Mouse (Mus musculus) hindbrain, embryonic 11.5 days (tissue): ENCODE results near the gene Ctnnd2. TPM values are rescaled to one million over a fixed set of nuclear protein-coding genes. Genes with fewer than 3 reads are reported as not detected.

ENCODE experiments used
- ATAC-seq: fragments of 200-750 bp; cut with Nextera tagmentation; 2 replicates; pipeline ENCODE4 v1.8.0; 2017; ENCODE audit warnings: mild to moderate bottlenecking, moderate TSS enrichment, moderate library complexity; ENCODE audit not compliant: low FRiP score
- DNase-seq: peaks from one replicate; pipeline ENCODE4 v3.0.0-alpha.2; 2015; ENCODE audit warnings: low spot score
- H3K27ac ChIP-seq: fragments of 300-500 bp; sonication (generic); 2 replicates; pipeline ENCODE4 v1.5.1; 2014; ENCODE audit warnings: mild to moderate bottlenecking, low read depth, low read length
- H3K27me3 ChIP-seq: fragments of 300-500 bp; sonication (generic); 2 replicates; pipeline ENCODE4 v1.6.1; 2014; ENCODE audit warnings: mild to moderate bottlenecking, low read length, moderate library complexity, mixed read lengths; ENCODE audit not compliant: control insufficient read depth, insufficient read depth
- H3K36me3 ChIP-seq: fragments of 300-500 bp; sonication (generic); 2 replicates; pipeline ENCODE4 v1.6.1; 2014; ENCODE audit warnings: mild to moderate bottlenecking, low read length, moderate library complexity, mixed read lengths; ENCODE audit not compliant: control insufficient read depth, insufficient read depth
- H3K4me1 ChIP-seq: fragments of 300-500 bp; sonication (generic); replicated peaks from 2 replicates; pipeline ENCODE4 v1.6.1; 2014; ENCODE audit warnings: low read length, mixed read lengths; ENCODE audit not compliant: control insufficient read depth, insufficient read depth
- H3K4me2 ChIP-seq: fragments of 300-500 bp; sonication (generic); replicated peaks from 2 replicates; pipeline ENCODE4 v1.6.1; 2014; ENCODE audit warnings: mild to moderate bottlenecking, low read depth, low read length
- H3K4me3 ChIP-seq: fragments of 300-500 bp; sonication (generic); 2 replicates; pipeline ENCODE4 v1.5.1; 2014; ENCODE audit warnings: low read depth, low read length
- H3K9ac ChIP-seq: fragments of 300-500 bp; sonication (generic); 2 replicates; pipeline ENCODE4 v1.6.1; 2014; ENCODE audit warnings: low read depth, low read length
- H3K9me3 ChIP-seq: fragments of 300-500 bp; sonication (generic); 2 replicates; pipeline ENCODE4 v1.6.1; 2016; ENCODE audit warnings: low read length; ENCODE audit not compliant: control insufficient read depth
- WGBS: fragments of 180-500 bp; shearing (Covaris S2); extraction: QIAGEN DNeasy Blood & Tissue Kit; methylation state at CpG from one replicate; pipeline ENCODE4 v1.1.7; 2014; 5-methylcytosine and 5-hydroxymethylcytosine counted together
- polyA plus RNA-seq: library from polyadenylated mRNA; unstranded; fragments of >200 nt; fragmentation: Nextera tagmentation; extraction: Ambion mirVana; gene quantifications from 2 replicates; pipeline ENCODE4 v1.2.1, GENCODE M21; 2014

Gene Ctnnd2
- polyA plus RNA-seq, 1 experiment from 2014 or later, result 32.2 TPM

DNA sequence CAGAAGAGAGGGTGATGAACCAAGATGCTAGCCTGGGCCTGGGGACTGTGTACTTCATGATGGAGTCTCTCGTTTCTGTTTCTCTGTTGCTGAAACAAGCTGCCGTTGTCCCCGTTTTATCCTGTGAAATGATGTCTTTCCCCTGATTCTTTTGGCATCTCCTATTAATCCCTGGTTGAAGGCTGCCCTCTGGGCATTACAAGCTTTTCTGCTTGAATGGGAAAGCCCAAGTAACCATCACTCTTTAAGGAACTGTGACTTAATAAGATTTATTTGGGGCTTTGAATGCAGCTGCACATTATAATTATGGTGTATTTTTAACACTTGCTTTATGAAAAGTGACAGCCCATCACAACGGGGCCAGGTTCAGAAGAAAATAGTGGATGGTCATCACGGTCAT lies 40.4 kb downstream of the Ctnnd2 start:
- no peaks in the 10 kb centered on the region for H3K4me1 ChIP-seq
- no peak overlapping the region for H3K4me3 ChIP-seq
- 73% methylated on average over 5 of the region's 5 CpGs for WGBS
- no peak overlapping the region for H3K4me2 ChIP-seq
- no peak for DNase-seq
- H3K27ac ChIP-seq, result no peak overlapping the region
- no peaks in the 10 kb centered on the region for H3K36me3 ChIP-seq
- no peak overlapping the region for H3K9ac ChIP-seq
- no peaks in the 10 kb centered on the region for H3K9me3 ChIP-seq
- no peak for ATAC-seq
- no peaks in the 10 kb centered on the region for H3K27me3 ChIP-seq

- Histone ChIP-seq H3K9me3 (no peaks in the 10 kb centered on the region), H3K4me2 (no peak overlapping the region), H3K27me3 (no peaks in the 10 kb centered on the region), H3K9ac (no peak overlapping the region), H3K4me3 (no peak overlapping the region), H3K27ac (no peak overlapping the region), H3K4me1 (no peaks in the 10 kb centered on the region), H3K36me3 (no peaks in the 10 kb centered on the region)
- DNase-seq (no peak), ATAC-seq (no peak)
- WGBS, result 83% methylated on average over 4 of the region's 4 CpGs
These were observed 43.5 kb downstream of the Ctnnd2 start for GRCm38 (mm10) chr15:30215871-30216270.

DNA sequence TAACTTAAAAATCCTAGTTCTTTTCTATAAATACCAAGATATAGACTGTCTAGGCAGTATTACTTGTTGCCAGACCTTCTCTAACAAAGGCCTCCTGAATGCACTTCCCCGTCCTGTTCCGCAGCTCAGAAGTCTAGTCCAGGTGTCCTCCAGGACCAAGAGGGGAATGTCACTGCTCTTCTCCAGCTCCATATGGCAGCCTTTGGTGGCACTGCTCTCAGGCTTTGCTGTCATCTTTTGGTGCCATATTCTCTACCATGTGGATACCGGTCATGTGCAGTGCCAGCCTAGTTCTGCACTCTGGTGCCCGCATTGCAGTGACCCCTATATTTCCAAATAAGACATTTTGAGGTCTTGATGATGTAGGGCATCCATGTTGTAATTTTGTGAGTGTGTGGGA lies 56.7 kb downstream of the Ctnnd2 start:
- Histone ChIP-seq H3K27ac (no peak overlapping the region), H3K9me3 (no peaks in the 10 kb centered on the region), H3K4me3 (no peak overlapping the region), H3K27me3 (no peaks in the 10 kb centered on the region), H3K4me2 (no peak overlapping the region), H3K4me1 (no peaks in the 10 kb centered on the region), H3K9ac (no peak overlapping the region), H3K36me3 (no peaks in the 10 kb centered on the region)
- WGBS, result 96% methylated on average over 4 of the region's 4 CpGs
- DNase-seq, result no peak
- ATAC-seq, result no peak

GRCm38 (mm10) chr15:30235210-30236034 lies 63.0 kb downstream of the Ctnnd2 start:
- no peak overlapping the region for H3K9ac ChIP-seq
- 94% methylated on average over 10 of the region's 10 CpGs for WGBS

GRCm38 (mm10) chr15:30240881-30241280 lies 68.5 kb downstream of the Ctnnd2 start:
- H3K4me2 ChIP-seq, result no peak overlapping the region
- H3K36me3 ChIP-seq, result no peaks in the 10 kb centered on the region
- no peaks in the 10 kb centered on the region for H3K4me1 ChIP-seq
- ATAC-seq (no peak), DNase-seq (peak; percentile 20)
- no peaks in the 10 kb centered on the region for H3K9me3 ChIP-seq
- no peak overlapping the region for H3K4me3 ChIP-seq
- H3K27ac ChIP-seq, result no peak overlapping the region
- no peaks in the 10 kb centered on the region for H3K27me3 ChIP-seq
- H3K9ac ChIP-seq, result no peak overlapping the region
- WGBS, result 79% methylated on average over 2 of the region's 2 CpGs

More at GRCm38 (mm10) chr15:30235210-30236034, 63.0 kb downstream of the Ctnnd2 start:
- H3K4me3 ChIP-seq, result no peak overlapping the region
- no peak overlapping the region for H3K4me2 ChIP-seq
- DNase-seq, result no peak
- ATAC-seq, result no peak
- no peaks in the 10 kb centered on the region for H3K27me3 ChIP-seq
- no peak overlapping the region for H3K27ac ChIP-seq
- H3K9me3 ChIP-seq, result no peaks in the 10 kb centered on the region
- H3K4me1 ChIP-seq, result no peaks in the 10 kb centered on the region
- no peaks in the 10 kb centered on the region for H3K36me3 ChIP-seq

DNA sequence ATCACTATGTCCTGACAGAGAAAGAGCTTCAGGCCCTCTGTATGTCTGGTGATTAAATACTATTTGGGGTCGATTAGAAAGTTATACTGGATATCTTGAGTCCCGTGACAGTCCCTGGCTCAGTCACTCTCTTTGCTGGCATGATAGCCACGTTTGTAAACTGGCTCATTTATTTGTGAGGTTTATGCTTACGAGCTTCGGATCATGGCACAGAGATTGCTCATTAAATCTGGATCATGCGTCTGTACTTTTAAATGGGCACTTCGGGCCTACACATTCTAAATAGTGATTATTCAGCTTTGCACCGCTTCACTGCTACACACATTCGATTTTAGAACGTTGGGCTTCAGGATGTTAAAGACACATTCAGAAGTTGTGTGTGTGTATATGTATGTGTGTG lies 96.4 kb downstream of the Ctnnd2 start:
- no peaks in the 10 kb centered on the region for H3K27me3 ChIP-seq
- no peak overlapping the region for H3K4me3 ChIP-seq
- no peaks in the 10 kb centered on the region for H3K4me1 ChIP-seq
- 88% methylated on average over 10 of the region's 10 CpGs for WGBS
- ATAC-seq (no peak), DNase-seq (no peak)
- no peaks in the 10 kb centered on the region for H3K36me3 ChIP-seq
- no peaks in the 10 kb centered on the region for H3K9me3 ChIP-seq
- no peak overlapping the region for H3K4me2 ChIP-seq
- H3K27ac ChIP-seq, result no peak overlapping the region
- no peak overlapping the region for H3K9ac ChIP-seq

DNA sequence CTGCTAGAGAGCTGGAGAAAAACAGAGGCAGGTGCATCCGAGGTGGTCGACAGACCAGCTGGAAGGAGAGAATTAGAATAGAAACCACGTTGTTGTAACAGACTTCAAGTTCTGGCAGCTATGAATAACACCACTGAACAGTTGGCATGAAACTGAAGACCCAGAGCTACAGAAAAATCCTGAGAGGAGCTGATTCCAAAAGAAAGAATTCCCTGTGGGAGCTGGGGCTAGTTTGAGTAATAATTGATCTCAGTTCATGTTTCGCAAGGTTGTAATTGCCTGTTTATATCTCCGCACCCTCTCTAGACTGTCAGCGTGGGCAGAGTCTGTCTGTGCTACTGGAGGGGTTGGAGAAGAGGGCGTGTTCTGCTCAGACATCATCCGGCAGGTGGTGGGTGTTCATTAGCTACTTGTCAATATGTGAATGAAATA lies 98.8 kb downstream of the Ctnnd2 start:
- DNase-seq, result no peak
- H3K4me3 ChIP-seq, result no peak overlapping the region
- no peak overlapping the region for H3K27ac ChIP-seq
- no peaks in the 10 kb centered on the region for H3K9me3 ChIP-seq
- H3K4me1 ChIP-seq, result no peaks in the 10 kb centered on the region
- no peak overlapping the region for H3K9ac ChIP-seq
- H3K36me3 ChIP-seq, result no peaks in the 10 kb centered on the region
- H3K27me3 ChIP-seq, result no peaks in the 10 kb centered on the region
- H3K4me2 ChIP-seq, result no peak overlapping the region
- ATAC-seq, result no peak
- 84% methylated on average over 8 of the region's 8 CpGs for WGBS

- 89% methylated on average over 4 of the region's 4 CpGs for WGBS
- no peak overlapping the region for H3K4me3 ChIP-seq
- no peaks in the 10 kb centered on the region for H3K36me3 ChIP-seq
- no peak overlapping the region for H3K4me2 ChIP-seq
- H3K9me3 ChIP-seq, result no peaks in the 10 kb centered on the region
- H3K27ac ChIP-seq, result no peak overlapping the region
- DNase-seq (no peak), ATAC-seq (no peak)
- H3K27me3 ChIP-seq, result no peaks in the 10 kb centered on the region
- H3K9ac ChIP-seq, result no peak overlapping the region
- H3K4me1 ChIP-seq, result no peaks in the 10 kb centered on the region
These were observed 99.9 kb downstream of the Ctnnd2 start for GRCm38 (mm10) chr15:30272326-30272725.

- H3K4me2 ChIP-seq, result no peak overlapping the region
- ATAC-seq, result no peak
- H3K4me1 ChIP-seq, result no peaks in the 10 kb centered on the region
- no peak overlapping the region for H3K27ac ChIP-seq
- no peaks in the 10 kb centered on the region for H3K9me3 ChIP-seq
- H3K27me3 ChIP-seq, result no peaks in the 10 kb centered on the region
- DNase-seq, result no peak
- H3K36me3 ChIP-seq, result no peaks in the 10 kb centered on the region
- WGBS, result 83% methylated on average over 5 of the region's 5 CpGs
- no peak overlapping the region for H3K4me3 ChIP-seq
- no peak overlapping the region for H3K9ac ChIP-seq
These were observed 103.3 kb downstream of the Ctnnd2 start for GRCm38 (mm10) chr15:30275721-30276120.
